Mouse (Mus musculus): ENCODE measurements around the gene Syvn1. TPM values are rescaled to one million over a fixed set of nuclear protein-coding genes. Genes with fewer than 3 reads are reported as not detected.

Syvn1 gene
- total RNA-seq, 1 experiment, result 29.6 TPM

DNA sequence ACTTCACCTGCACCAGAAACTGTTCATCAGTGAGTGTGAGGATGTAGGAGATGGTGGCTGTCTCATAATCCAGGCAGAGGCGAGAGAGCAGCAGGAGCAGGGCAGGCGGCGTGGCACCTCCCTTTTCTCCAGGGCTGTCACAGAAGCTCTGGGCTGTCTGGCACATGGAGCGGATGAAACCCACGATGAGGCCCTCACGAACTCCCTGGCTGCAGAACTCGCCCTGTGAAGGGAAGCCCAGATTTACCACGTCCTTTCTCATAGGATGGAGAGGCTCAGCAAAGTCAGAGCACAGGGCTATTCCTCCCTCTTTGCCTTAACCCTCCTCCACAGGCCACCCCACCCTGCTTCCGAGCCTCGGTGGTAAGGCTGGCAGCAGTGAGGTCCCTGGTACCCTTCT lies 23.5 kb downstream of the Syvn1 start:
- in situ Hi-C loops (cut with MboI; ENCODE audit: low sequenced_read_pairs in 2 of 2, unreplicated experiment in 2 of 2), result no loop called here
- Histone ChIP-seq H3K9ac (ENCODE audit: insufficient read depth, low read depth, low read length, poor library complexity, severe bottlenecking) (no peak overlapping the region), H3K9me3 (ENCODE audit: control insufficient read depth, insufficient read depth, low read depth, low read length) (no peaks in the 10 kb centered on the region), H3K36me3 (ENCODE audit: control insufficient read depth, insufficient read depth, low read length, poor library complexity, severe bottlenecking) (peaks cover 3% of the 10 kb centered on the region; the same call in 1 of the 2 replicates), H3K4me3 (ENCODE audit: insufficient read depth in 1 of 2, low read depth in 1 of 2, low read length in 2 of 2, poor library complexity in 1 of 2, severe bottlenecking in 1 of 2) (no peak overlapping the region), H3K4me1 (ENCODE audit: control insufficient read depth in 2 of 2, insufficient read depth in 2 of 2, low read length in 2 of 2, poor library complexity in 1 of 2) (peaks cover 0 to 11% of the 10 kb centered on the region in 2 experiments; a peak in 1 of 4 replicates), H3K27ac (ENCODE audit: insufficient read depth, low read depth, low read length, poor library complexity, severe bottlenecking) (no peak overlapping the region)
- TF ChIP-seq CHD2 (IDR thresholded peaks at IDR 0.05; ENCODE audit: low read depth, low read length) (no peak), ZNF384 (IDR thresholded peaks at IDR 0.05; ENCODE audit: low read depth, low read length) (no peak), HCFC1 (IDR thresholded peaks at IDR 0.05; ENCODE audit: borderline replicate concordance, insufficient read depth, low read length) (no peak), ZC3H11A (IDR thresholded peaks at IDR 0.05; ENCODE audit: borderline replicate concordance, low read depth, low read length) (no peak), MAFK (IDR thresholded peaks at IDR 0.05; ENCODE audit: insufficient read depth, low read depth, low read length) (no peak)
- no peak for DNase-seq (ENCODE audit: low read depth, low spot score)

DNA sequence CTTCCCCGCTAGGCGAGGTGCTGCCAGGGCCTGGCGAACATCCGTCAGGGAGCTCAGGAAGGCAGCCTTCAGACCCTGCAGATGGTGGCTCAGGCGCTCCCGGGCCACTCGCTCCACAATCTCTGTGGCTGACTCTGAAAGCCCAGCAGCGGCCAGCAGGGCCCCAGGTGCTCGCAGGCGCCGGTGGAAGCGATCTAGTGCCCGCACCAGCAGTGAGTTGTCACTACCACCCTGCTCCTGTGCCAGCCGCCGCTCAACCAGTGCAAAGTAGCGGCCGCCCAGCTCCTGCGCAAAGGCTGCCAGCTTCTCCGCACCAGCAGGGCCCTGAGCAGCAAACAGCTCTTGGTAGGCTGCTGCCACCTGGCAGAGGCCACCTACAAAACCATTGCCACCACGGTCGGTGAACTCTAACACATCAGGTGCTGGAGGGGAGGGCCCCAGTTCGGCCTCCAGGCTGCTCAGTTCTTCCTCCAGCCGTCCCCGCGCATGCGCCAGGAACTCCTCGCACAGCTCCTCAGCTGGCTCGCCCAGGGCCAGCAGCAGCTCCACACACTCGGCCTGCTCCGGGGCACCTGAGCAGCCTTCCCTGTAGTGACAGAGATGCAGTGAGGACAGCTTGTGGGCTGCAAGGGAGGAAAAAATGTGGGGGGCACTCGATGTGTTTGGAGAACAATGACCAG lies 24.3 kb downstream of the Syvn1 start:
- H3K27ac ChIP-seq (ENCODE audit: insufficient read depth, low read depth, low read length, poor library complexity, severe bottlenecking), result no peak overlapping the region
- TF ChIP-seq ZNF384 (IDR thresholded peaks at IDR 0.05; ENCODE audit: low read depth, low read length) (no peak), HCFC1 (IDR thresholded peaks at IDR 0.05; ENCODE audit: borderline replicate concordance, insufficient read depth, low read length) (no peak), MAFK (IDR thresholded peaks at IDR 0.05; ENCODE audit: insufficient read depth, low read depth, low read length) (no peak), ZC3H11A (IDR thresholded peaks at IDR 0.05; ENCODE audit: borderline replicate concordance, low read depth, low read length) (no peak), CHD2 (IDR thresholded peaks at IDR 0.05; ENCODE audit: low read depth, low read length) (no peak)
- no peak for DNase-seq (ENCODE audit: low read depth, low spot score)
- peaks cover 0 to 11% of the 10 kb centered on the region in 2 experiments; a peak in 1 of 4 replicates for H3K4me1 ChIP-seq (ENCODE audit: control insufficient read depth in 2 of 2, insufficient read depth in 2 of 2, low read length in 2 of 2, poor library complexity in 1 of 2)
- peak overlapping the region; percentile 33 for H3K9ac ChIP-seq (ENCODE audit: insufficient read depth, low read depth, low read length, poor library complexity, severe bottlenecking)
- peaks cover 3% of the 10 kb centered on the region; the same call in 1 of the 2 replicates for H3K36me3 ChIP-seq (ENCODE audit: control insufficient read depth, insufficient read depth, low read length, poor library complexity, severe bottlenecking)
- H3K9me3 ChIP-seq (ENCODE audit: control insufficient read depth, insufficient read depth, low read depth, low read length), result no peaks in the 10 kb centered on the region
- peak overlapping the region; percentile 44 to 65 for H3K4me3 ChIP-seq (ENCODE audit: insufficient read depth in 1 of 2, low read depth in 1 of 2, low read length in 2 of 2, poor library complexity in 1 of 2, severe bottlenecking in 1 of 2)
- in situ Hi-C loops (cut with MboI; ENCODE audit: low sequenced_read_pairs in 2 of 2, unreplicated experiment in 2 of 2), result no loop called here

DNA sequence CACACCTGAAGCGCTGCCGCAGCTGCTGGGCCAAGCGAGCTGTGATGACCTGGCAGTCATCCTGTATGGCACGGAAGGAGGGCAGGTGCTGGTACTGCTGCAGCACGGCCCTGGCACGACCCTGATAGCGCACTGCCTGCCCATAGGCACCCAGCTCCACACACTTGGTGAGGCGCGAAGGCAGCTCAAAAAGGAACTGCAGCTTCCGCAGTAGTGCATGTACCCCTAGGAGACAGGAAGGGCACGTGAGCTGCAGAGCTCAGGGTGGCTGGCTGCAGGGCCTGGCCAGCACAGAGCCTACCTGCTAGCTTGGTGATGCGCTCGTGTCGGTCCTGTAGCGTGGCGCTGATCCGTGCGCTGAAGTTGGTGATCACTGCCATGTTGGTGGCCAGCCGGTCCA lies 24.9 kb downstream of the Syvn1 start:
- peak overlapping the region; percentile 41 to 65 for H3K4me3 ChIP-seq (ENCODE audit: insufficient read depth in 1 of 2, low read depth in 1 of 2, low read length in 2 of 2, poor library complexity in 1 of 2, severe bottlenecking in 1 of 2)

DNA sequence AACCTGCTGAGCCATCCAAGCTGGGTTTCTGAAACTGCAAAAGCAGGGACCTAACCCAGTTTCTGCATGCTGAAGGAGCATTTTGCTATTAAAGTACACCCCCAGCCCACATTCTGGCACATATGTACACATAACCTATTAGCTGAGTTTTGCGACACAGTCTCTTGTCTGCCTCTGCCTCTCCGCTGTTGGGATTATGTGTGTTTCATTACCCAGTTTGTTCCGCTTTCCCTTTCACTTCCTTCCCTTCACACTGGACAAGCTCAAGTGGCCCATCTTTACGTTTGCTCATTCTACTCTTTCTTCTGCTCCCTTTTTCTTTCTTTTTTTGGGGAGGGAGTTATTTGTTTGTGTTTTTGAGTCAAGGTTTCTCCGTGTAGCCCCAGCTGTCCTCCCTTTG lies 27.5 kb downstream of the Syvn1 start:
- peaks cover 3% of the 10 kb centered on the region; the same call in 1 of the 2 replicates for H3K36me3 ChIP-seq (ENCODE audit: control insufficient read depth, insufficient read depth, low read length, poor library complexity, severe bottlenecking)
- in situ Hi-C loops (cut with MboI; ENCODE audit: low sequenced_read_pairs in 2 of 2, unreplicated experiment in 2 of 2), result no loop called here

More for the DNA sequence above, 24.9 kb downstream of the Syvn1 start:
- peaks cover 3% of the 10 kb centered on the region; the same call in 1 of the 2 replicates for H3K36me3 ChIP-seq (ENCODE audit: control insufficient read depth, insufficient read depth, low read length, poor library complexity, severe bottlenecking)
- H3K9me3 ChIP-seq (ENCODE audit: control insufficient read depth, insufficient read depth, low read depth, low read length), result no peaks in the 10 kb centered on the region
- DNase-seq (ENCODE audit: low read depth, low spot score), result no peak
- TF ChIP-seq CHD2 (IDR thresholded peaks at IDR 0.05; ENCODE audit: low read depth, low read length) (no peak), ZNF384 (IDR thresholded peaks at IDR 0.05; ENCODE audit: low read depth, low read length) (no peak), MAFK (IDR thresholded peaks at IDR 0.05; ENCODE audit: insufficient read depth, low read depth, low read length) (no peak), ZC3H11A (IDR thresholded peaks at IDR 0.05; ENCODE audit: borderline replicate concordance, low read depth, low read length) (no peak), HCFC1 (IDR thresholded peaks at IDR 0.05; ENCODE audit: borderline replicate concordance, insufficient read depth, low read length) (no peak)
- peaks cover 0 to 12% of the 10 kb centered on the region in 2 experiments; a peak in 1 of 4 replicates for H3K4me1 ChIP-seq (ENCODE audit: control insufficient read depth in 2 of 2, insufficient read depth in 2 of 2, low read length in 2 of 2, poor library complexity in 1 of 2)
- peak overlapping the region; percentile 33 for H3K9ac ChIP-seq (ENCODE audit: insufficient read depth, low read depth, low read length, poor library complexity, severe bottlenecking)
- no peak overlapping the region for H3K27ac ChIP-seq (ENCODE audit: insufficient read depth, low read depth, low read length, poor library complexity, severe bottlenecking)
- in situ Hi-C loops (cut with MboI; ENCODE audit: low sequenced_read_pairs in 2 of 2, unreplicated experiment in 2 of 2), result no loop called here

More for the DNA sequence above, 27.5 kb downstream of the Syvn1 start:
- Histone ChIP-seq H3K9me3 (ENCODE audit: control insufficient read depth, insufficient read depth, low read depth, low read length) (no peaks in the 10 kb centered on the region), H3K4me1 (ENCODE audit: control insufficient read depth in 2 of 2, insufficient read depth in 2 of 2, low read length in 2 of 2, poor library complexity in 1 of 2) (peaks cover 1 to 6% of the 10 kb centered on the region in 2 experiments; a peak in 1 of 4 replicates), H3K27ac (ENCODE audit: insufficient read depth, low read depth, low read length, poor library complexity, severe bottlenecking) (no peak overlapping the region), H3K4me3 (ENCODE audit: insufficient read depth in 1 of 2, low read depth in 1 of 2, low read length in 2 of 2, poor library complexity in 1 of 2, severe bottlenecking in 1 of 2) (no peak overlapping the region), H3K9ac (ENCODE audit: insufficient read depth, low read depth, low read length, poor library complexity, severe bottlenecking) (no peak overlapping the region)
- DNase-seq (ENCODE audit: low read depth, low spot score), result no peak
- TF ChIP-seq MAFK (IDR thresholded peaks at IDR 0.05; ENCODE audit: insufficient read depth, low read depth, low read length) (no peak), ZNF384 (IDR thresholded peaks at IDR 0.05; ENCODE audit: low read depth, low read length) (no peak), CHD2 (IDR thresholded peaks at IDR 0.05; ENCODE audit: low read depth, low read length) (no peak)

Measured in ES-E14 (cell line).